Mouse (Mus musculus) C2C12 (cell line): Measurements from ENCODE around the gene Plekha6. TPM values are rescaled to one million over a fixed set of nuclear protein-coding genes. Genes with fewer than 3 reads are reported as not detected.

Experiments used
- H3K27me3 ChIP-seq: one replicate; pipeline ENCODE4 v1.6.1; 2011; ENCODE audit not compliant: control insufficient read depth, insufficient read depth, insufficient read length
- H3K36me3 ChIP-seq: one replicate; pipeline ENCODE4 v1.6.1; 2011; ENCODE audit not compliant: control insufficient read depth, insufficient read depth
- H3K4me3 ChIP-seq: one replicate; pipeline ENCODE4 v1.5.1; 2011; ENCODE audit warnings: mild to moderate bottlenecking, control low read depth; ENCODE audit not compliant: poor library complexity, insufficient read depth, severe bottlenecking
- H3K79me2 ChIP-seq: one replicate; pipeline ENCODE4 v1.6.1; 2011; ENCODE audit not compliant: control insufficient read depth, insufficient read depth
- H3K79me3 ChIP-seq: one replicate; pipeline ENCODE4 v1.6.1; 2011; ENCODE audit warnings: low read depth, control low read depth
- H3ac ChIP-seq: one replicate; pipeline ENCODE3; 2011; ENCODE audit warnings: low read depth; ENCODE audit not compliant: control insufficient read depth, insufficient read length
- CEBPB ChIP-seq: IDR thresholded peaks from one replicate; pipeline ENCODE4 v1.6.1; 2011; ENCODE audit warnings: low read depth, mild to moderate bottlenecking, control low read depth, moderate library complexity
- CTCF ChIP-seq: IDR thresholded peaks from one replicate; pipeline ENCODE4 v1.5.1; 2011; ENCODE audit not compliant: control insufficient read depth, insufficient read depth, insufficient read length
- FOSL1 ChIP-seq: IDR thresholded peaks from one replicate; pipeline ENCODE4 v1.8.0; 2011; ENCODE audit warnings: mild to moderate bottlenecking, low read length; ENCODE audit not compliant: poor library complexity, insufficient read depth, severe bottlenecking
- MAX ChIP-seq: IDR thresholded peaks from one replicate; pipeline ENCODE4 v1.6.1; 2011; ENCODE audit warnings: mild to moderate bottlenecking, control low read depth
- MYOD1 ChIP-seq: IDR thresholded peaks from one replicate; pipeline ENCODE4 v1.6.1; 2011; ENCODE audit warnings: low read depth; ENCODE audit not compliant: control insufficient read depth, insufficient read length
- MYOG ChIP-seq: IDR thresholded peaks from one replicate; pipeline ENCODE4 v1.6.1; 2011; ENCODE audit not compliant: control insufficient read depth, insufficient read length; ENCODE audit errors: extremely low read depth
- USF1 ChIP-seq: IDR thresholded peaks from one replicate; pipeline ENCODE4 v1.6.1; 2011; ENCODE audit warnings: low read depth, mild to moderate bottlenecking, control low read depth, moderate library complexity
- polyA plus RNA-seq: library from polyadenylated mRNA; unstranded; fragments of >200 nt; fragmentation: generic; extraction: Trizol; gene quantifications from one replicate; pipeline ENCODE4 v1.2.1, GENCODE M21; 2012; ENCODE audit warnings: missing spikeins

Plekha6 gene
- polyA plus RNA-seq, 1 experiment = 0.15 TPM

DNA sequence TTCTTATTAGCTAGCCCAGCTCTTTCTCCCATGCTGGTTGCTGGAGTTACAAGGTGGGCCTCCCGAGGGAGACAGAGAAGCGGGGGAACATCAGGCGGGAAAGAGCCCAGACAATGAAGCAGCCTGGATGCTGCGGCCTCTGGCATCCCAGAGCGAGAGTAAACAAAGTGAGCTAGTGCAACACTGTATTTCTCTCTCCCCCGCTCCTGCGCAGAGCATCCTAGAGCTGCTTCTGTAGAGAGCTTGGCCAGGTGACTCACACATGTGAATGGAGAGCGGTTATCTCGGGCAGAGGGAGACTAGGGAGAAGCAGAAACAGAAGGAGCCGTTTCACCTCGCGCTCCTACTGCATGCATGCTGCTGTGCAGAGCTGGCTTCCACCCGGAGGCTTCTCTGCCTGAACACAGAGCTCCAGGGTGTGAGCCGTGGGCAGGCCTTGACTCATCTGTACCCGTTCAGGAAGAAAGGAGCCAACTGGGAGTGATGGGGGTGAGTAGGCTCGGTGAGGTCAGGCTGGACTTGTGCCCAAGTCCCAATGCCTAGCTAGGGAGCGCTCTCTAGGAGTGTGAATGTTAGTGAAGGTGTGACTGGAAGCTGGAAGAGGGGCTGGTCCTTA is 46.0 kb downstream of the Plekha6 start:
- Histone ChIP-seq H3K36me3 (no peaks in the 10 kb centered on the region), H3K79me2 (no peaks in the 10 kb centered on the region), H3K79me3 (no peaks in the 10 kb centered on the region), H3K27me3 (no peaks in the 10 kb centered on the region), H3ac (no peak overlapping the region), H3K4me3 (no peak overlapping the region)
- no peak for TF ChIP-seq MYOG
- no peak for TF ChIP-seq CEBPB
- TF ChIP-seq USF1 = no peak
- TF ChIP-seq MAX = no peak
- no peak for TF ChIP-seq FOSL1
- TF ChIP-seq CTCF = no peak
- TF ChIP-seq MYOD1 = no peak

DNA sequence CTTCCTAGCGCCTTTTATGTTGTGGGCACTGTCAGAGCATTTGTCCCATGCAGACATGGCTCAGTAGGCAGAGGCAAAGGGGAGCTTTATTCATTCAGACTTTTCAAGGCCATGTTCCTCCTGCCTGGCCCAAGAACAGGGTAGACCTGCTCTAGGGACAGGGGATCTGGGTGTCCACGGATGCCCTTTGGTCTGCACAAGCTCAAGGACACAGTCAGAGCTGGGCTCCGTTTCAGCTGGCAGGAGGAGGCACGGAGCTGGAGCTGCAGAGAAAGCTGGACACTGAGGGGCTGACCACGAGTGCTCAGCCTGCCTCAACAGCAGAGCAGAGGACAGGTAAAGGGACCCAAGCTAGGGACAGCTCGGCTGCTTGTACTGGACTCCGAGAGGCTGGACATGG is 46.8 kb downstream of the Plekha6 start:
- Histone ChIP-seq H3K79me2 (no peaks in the 10 kb centered on the region), H3ac (no peak overlapping the region), H3K79me3 (no peaks in the 10 kb centered on the region), H3K36me3 (no peaks in the 10 kb centered on the region), H3K27me3 (no peaks in the 10 kb centered on the region), H3K4me3 (no peak overlapping the region)
- no peak for TF ChIP-seq MYOG
- no peak for TF ChIP-seq CEBPB
- TF ChIP-seq MAX = no peak
- TF ChIP-seq FOSL1 = no peak
- TF ChIP-seq MYOD1 = no peak
- TF ChIP-seq CTCF = no peak
- TF ChIP-seq USF1 = no peak

DNA sequence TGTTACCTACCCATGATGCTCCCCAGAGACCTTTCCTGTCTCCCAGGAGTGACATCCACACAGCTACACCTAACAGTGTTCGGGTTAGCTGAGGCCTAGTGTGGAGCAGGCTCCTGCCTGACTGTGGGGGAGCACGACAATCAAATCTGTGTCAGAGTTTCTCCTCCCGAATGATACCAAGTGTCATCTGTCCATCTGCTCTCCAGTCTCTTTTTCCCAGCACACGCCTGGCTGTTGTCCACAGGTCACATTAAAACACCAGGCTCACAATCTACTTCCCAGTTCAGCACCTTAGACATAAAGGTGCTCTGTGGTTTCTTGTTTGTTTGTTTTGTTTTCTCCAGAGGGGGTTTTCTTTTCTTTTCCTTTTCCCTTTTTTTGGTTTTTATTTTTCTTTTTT is 48.3 kb downstream of the Plekha6 start:
- H3K79me2 ChIP-seq = no peaks in the 10 kb centered on the region
- no peaks in the 10 kb centered on the region for H3K27me3 ChIP-seq
- no peaks in the 10 kb centered on the region for H3K36me3 ChIP-seq
- TF ChIP-seq MYOG (no peak), CEBPB (no peak), USF1 (no peak), FOSL1 (no peak), MYOD1 (no peak), CTCF (no peak), MAX (no peak)
- no peak overlapping the region for H3K4me3 ChIP-seq
- no peaks in the 10 kb centered on the region for H3K79me3 ChIP-seq
- no peak overlapping the region for H3ac ChIP-seq

DNA sequence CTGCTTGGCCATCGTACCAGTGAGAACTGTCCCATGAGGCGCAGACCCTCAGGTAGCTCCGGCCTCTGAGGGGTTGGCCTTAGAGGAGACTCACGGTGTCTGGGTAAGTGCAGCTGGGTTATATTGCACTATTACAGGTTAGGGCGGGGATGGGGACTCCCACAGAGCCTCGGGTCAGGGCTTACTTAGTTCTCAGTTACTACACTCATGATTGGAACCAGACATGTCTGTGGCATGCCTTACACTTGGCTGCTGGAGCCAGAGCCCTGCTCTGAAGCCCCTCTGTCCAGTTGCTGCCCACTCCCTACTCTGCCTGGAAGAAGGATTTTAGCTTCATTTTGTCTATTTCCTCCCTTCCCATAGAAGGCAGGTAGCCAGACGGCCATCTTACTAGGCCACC is 49.1 kb downstream of the Plekha6 start:
- no peak overlapping the region for H3K4me3 ChIP-seq
- no peak for TF ChIP-seq FOSL1
- no peak for TF ChIP-seq CTCF
- no peak for TF ChIP-seq CEBPB
- TF ChIP-seq MYOG = no peak
- TF ChIP-seq MYOD1 = no peak
- TF ChIP-seq USF1 = no peak
- no peak for TF ChIP-seq MAX
- H3K36me3 ChIP-seq = no peaks in the 10 kb centered on the region
- no peaks in the 10 kb centered on the region for H3K79me2 ChIP-seq
- H3K27me3 ChIP-seq = no peaks in the 10 kb centered on the region
- no peaks in the 10 kb centered on the region for H3K79me3 ChIP-seq
- H3ac ChIP-seq = no peak overlapping the region

DNA sequence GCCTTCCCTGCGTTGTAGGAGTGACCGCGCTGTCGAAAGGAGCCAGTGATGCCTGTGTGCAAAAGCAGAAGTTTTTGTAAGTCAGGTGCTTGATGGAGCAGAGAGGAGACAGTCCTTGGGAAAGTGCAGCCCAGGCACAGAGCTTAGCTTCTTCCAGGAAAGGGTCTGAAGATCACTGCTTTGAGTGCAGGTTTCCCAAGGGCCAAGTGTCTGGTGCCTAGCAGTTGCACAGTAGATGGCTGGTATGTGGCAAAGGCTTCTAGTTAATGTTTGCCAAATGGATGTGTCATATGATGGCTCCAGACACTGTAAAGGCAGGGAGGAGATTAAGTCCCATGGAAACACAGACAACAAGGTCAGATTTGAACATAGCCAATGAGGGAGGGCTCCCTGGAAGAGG is 49.9 kb downstream of the Plekha6 start:
- Histone ChIP-seq H3ac (no peak overlapping the region), H3K79me3 (no peaks in the 10 kb centered on the region), H3K79me2 (no peaks in the 10 kb centered on the region), H3K36me3 (no peaks in the 10 kb centered on the region), H3K27me3 (no peaks in the 10 kb centered on the region), H3K4me3 (no peak overlapping the region)
- TF ChIP-seq CEBPB = no peak

DNA sequence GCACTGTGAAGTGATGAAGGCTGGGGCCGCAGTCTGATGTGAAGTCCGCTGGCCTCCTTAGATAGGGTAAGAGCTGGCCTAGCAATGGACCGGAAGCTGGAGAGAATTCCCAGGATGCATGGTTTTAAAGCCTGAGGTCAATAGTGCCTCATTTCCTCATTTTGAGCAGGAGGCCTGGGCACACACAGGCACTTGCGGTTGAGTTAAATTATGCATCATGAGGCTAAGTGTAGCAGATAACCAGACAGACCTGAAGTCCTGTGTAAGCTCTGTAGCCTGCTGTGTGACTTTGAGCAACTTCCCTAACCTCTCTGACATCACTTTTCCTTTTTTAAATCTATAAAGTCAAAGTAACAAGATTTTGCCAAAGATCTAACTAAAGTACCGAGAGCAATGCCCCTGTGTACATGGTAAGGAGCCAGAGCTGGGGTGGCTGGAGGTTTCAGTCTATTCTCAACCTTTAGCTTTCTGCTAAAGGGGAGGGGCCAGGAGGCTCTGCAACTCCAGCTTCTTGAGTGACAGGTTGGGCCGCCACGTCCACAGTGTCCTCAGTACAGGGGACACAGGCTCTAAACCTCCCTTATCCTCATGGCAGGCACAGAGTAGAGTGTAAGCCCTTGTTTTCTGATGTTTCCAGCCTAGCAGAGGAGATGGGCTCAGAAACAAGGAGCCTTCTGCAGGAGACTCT is 50.8 kb downstream of the Plekha6 start:
- H3K4me3 ChIP-seq = no peak overlapping the region
- H3K79me3 ChIP-seq = no peaks in the 10 kb centered on the region
- no peaks in the 10 kb centered on the region for H3K27me3 ChIP-seq
- no peak for TF ChIP-seq USF1
- no peak for TF ChIP-seq CEBPB
- TF ChIP-seq MAX = no peak
- no peak for TF ChIP-seq MYOG
- TF ChIP-seq CTCF = no peak
- no peaks in the 10 kb centered on the region for H3K79me2 ChIP-seq
- H3K36me3 ChIP-seq = no peaks in the 10 kb centered on the region
- no peak overlapping the region for H3ac ChIP-seq
